Mouse (Mus musculus) G1E (cell line): Measurements from ENCODE around the gene Rnf32. TPM values are rescaled to one million over a fixed set of nuclear protein-coding genes. Genes with fewer than 3 reads are reported as not detected.

ENCODE experiments used
- ATAC-seq: 2 replicates; pipeline ENCODE4 v1.8.0; 2016; ENCODE audit warnings: mild to moderate bottlenecking; ENCODE audit not compliant: insufficient number of reproducible peaks, poor library complexity, low FRiP score, severe bottlenecking; ENCODE audit errors: extremely low read depth
- DNase-seq: peaks from one replicate; pipeline ENCODE4 v3.0.0; 2012; ENCODE audit warnings: low spot score
- H3K27me3 ChIP-seq: 2 replicates; pipeline ENCODE4 v1.6.1; 2012; ENCODE audit warnings: mild to moderate bottlenecking, low read length, inconsistent platforms; ENCODE audit not compliant: insufficient read depth
- H3K36me3 ChIP-seq: replicated peaks from 2 replicates; pipeline ENCODE3; 2012; ENCODE audit warnings: mild to moderate bottlenecking, inconsistent platforms
- H3K4me1 ChIP-seq: 2 replicates; pipeline ENCODE4 v1.6.1; 2012; ENCODE audit warnings: low read depth, low read length, inconsistent platforms, mixed read lengths; ENCODE audit not compliant: insufficient read depth
- H3K4me3 ChIP-seq: 2 replicates; pipeline ENCODE4 v1.5.1; 2012; ENCODE audit warnings: low read depth, mild to moderate bottlenecking, inconsistent platforms, low read length, moderate library complexity, mixed read lengths
- H3K9me3 ChIP-seq: replicated peaks from 2 replicates; pipeline ENCODE4 v1.6.1; 2012; ENCODE audit warnings: inconsistent platforms
- CTCF ChIP-seq: IDR thresholded peaks from 2 replicates; pipeline ENCODE4 v1.5.1; 2012; ENCODE audit warnings: low read depth, low read length, inconsistent platforms, mixed read lengths
- GATA1 ChIP-seq: IDR thresholded peaks from 2 replicates; pipeline ENCODE4 v1.6.1; 2012; ENCODE audit warnings: borderline replicate concordance, low read length, inconsistent platforms, mixed read lengths
- GATA2 ChIP-seq: IDR thresholded peaks from 2 replicates; pipeline ENCODE4 v1.6.1; 2012; ENCODE audit warnings: low read depth, low read length, inconsistent platforms, borderline replicate concordance
- POLR2AphosphoS5 ChIP-seq: IDR thresholded peaks from 2 replicates; pipeline ENCODE4 v1.6.1; 2012; ENCODE audit warnings: low read depth, low read length, inconsistent platforms; ENCODE audit not compliant: insufficient replicate concordance
- TAL1 ChIP-seq: conservative IDR thresholded peaks from 2 replicates; pipeline ENCODE4 v1.6.1; 2012; ENCODE audit warnings: low read depth, low read length, inconsistent platforms, mixed read lengths
- polyA plus RNA-seq: library from polyadenylated mRNA; stranded (reverse); fragments of >175 nt; gene quantifications from 2 replicates; pipeline ENCODE4 v1.2.3, GENCODE M21; 2012
- total RNA-seq, 2 experiments: library from RNA; stranded (forward) in 1 of 2; stranded (reverse) in 1 of 2; fragments of 200-1000 nt in 1 of 2; fragments of >200 nt in 1 of 2; fragmentation: Nextera tagmentation in 1 of 2; gene quantifications; 2 replicates each; pipeline ENCODE4 v1.2.3; 2014 to 2017

Gene Rnf32
- total and polyA plus RNA-seq, 3 experiments, result 0.15 to 0.55 (median 0.45) TPM

GRCm38 (mm10) chr5:29205690-29206089, 9.9 kb downstream of the Rnf32 start:
- no peak for DNase-seq
- TF ChIP-seq GATA1 (no peak), GATA2 (no peak), CTCF (no peak), TAL1 (no peak), POLR2AphosphoS5 (no peak)

GRCm38 (mm10) chr5:29211980-29212555, 16.3 kb downstream of the Rnf32 start:
- no peak for ATAC-seq
- no peaks in the 10 kb centered on the region for H3K36me3 ChIP-seq
- DNase-seq, result no peak
- H3K9me3 ChIP-seq, result no peaks in the 10 kb centered on the region
- no peaks in the 10 kb centered on the region; the same call in 1 of the 2 replicates for H3K27me3 ChIP-seq
- no peak for TF ChIP-seq POLR2AphosphoS5
- TF ChIP-seq GATA1, result no peak
- no peak for TF ChIP-seq TAL1
- no peak for TF ChIP-seq GATA2
- TF ChIP-seq CTCF, result no peak
- H3K4me1 ChIP-seq, result no peaks in the 10 kb centered on the region
- no peak overlapping the region for H3K4me3 ChIP-seq

More at GRCm38 (mm10) chr5:29205690-29206089, 9.9 kb downstream of the Rnf32 start:
- no peaks in the 10 kb centered on the region for H3K9me3 ChIP-seq
- H3K4me3 ChIP-seq, result no peak overlapping the region
- no peaks in the 10 kb centered on the region for H3K36me3 ChIP-seq
- no peaks in the 10 kb centered on the region for H3K4me1 ChIP-seq
- no peak for ATAC-seq
- no peaks in the 10 kb centered on the region for H3K27me3 ChIP-seq

- TF ChIP-seq GATA1 (no peak), GATA2 (no peak), TAL1 (no peak), CTCF (no peak)
- ATAC-seq, result no peak
Observed at GRCm38 (mm10) chr5:29217997-29218396, 22.2 kb downstream of the Rnf32 start.

GRCm38 (mm10) chr5:29224089-29224488, 28.3 kb downstream of the Rnf32 start:
- ATAC-seq, result no peak
- no peaks in the 10 kb centered on the region for H3K4me1 ChIP-seq
- no peak for TF ChIP-seq CTCF
- no peak for TF ChIP-seq POLR2AphosphoS5
- TF ChIP-seq GATA2, result no peak
- TF ChIP-seq TAL1, result no peak
- TF ChIP-seq GATA1, result no peak
- no peak overlapping the region for H3K4me3 ChIP-seq
- no peaks in the 10 kb centered on the region for H3K9me3 ChIP-seq
- H3K27me3 ChIP-seq, result no peaks in the 10 kb centered on the region
- no peak for DNase-seq
- peaks cover 2% of the 10 kb centered on the region for H3K36me3 ChIP-seq

More at GRCm38 (mm10) chr5:29217997-29218396, 22.2 kb downstream of the Rnf32 start:
- H3K27me3 ChIP-seq, result no peaks in the 10 kb centered on the region
- no peaks in the 10 kb centered on the region for H3K9me3 ChIP-seq
- H3K36me3 ChIP-seq, result no peaks in the 10 kb centered on the region
- peaks cover 7% of the 10 kb centered on the region; the same call in 1 of the 2 replicates for H3K4me1 ChIP-seq
- DNase-seq, result no peak
- no peak overlapping the region for H3K4me3 ChIP-seq

- TF ChIP-seq GATA1 (no peak), GATA2 (no peak), CTCF (no peak), TAL1 (no peak), POLR2AphosphoS5 (no peak)
- H3K4me1 ChIP-seq, result no peaks in the 10 kb centered on the region
- H3K27me3 ChIP-seq, result no peaks in the 10 kb centered on the region
- H3K36me3 ChIP-seq, result peaks cover 16% of the 10 kb centered on the region
- ATAC-seq (no peak), DNase-seq (no peak)
- H3K4me3 ChIP-seq, result no peak overlapping the region
- H3K9me3 ChIP-seq, result no peaks in the 10 kb centered on the region
Observed at GRCm38 (mm10) chr5:29230481-29230880, 34.7 kb downstream of the Rnf32 start.

GRCm38 (mm10) chr5:29238379-29238778, 42.6 kb downstream of the Rnf32 start:
- H3K4me1 ChIP-seq, result no peaks in the 10 kb centered on the region
- TF ChIP-seq GATA1 (no peak), TAL1 (no peak), GATA2 (no peak), POLR2AphosphoS5 (no peak), CTCF (no peak)
- H3K4me3 ChIP-seq, result no peak overlapping the region
- DNase-seq (no peak), ATAC-seq (no peak)
- no peaks in the 10 kb centered on the region for H3K9me3 ChIP-seq
- peaks cover 2% of the 10 kb centered on the region for H3K36me3 ChIP-seq
- H3K27me3 ChIP-seq, result no peaks in the 10 kb centered on the region

GRCm38 (mm10) chr5:29244769-29245168, 49.0 kb downstream of the Rnf32 start:
- Histone ChIP-seq H3K27me3 (no peaks in the 10 kb centered on the region), H3K4me1 (no peaks in the 10 kb centered on the region), H3K9me3 (no peaks in the 10 kb centered on the region), H3K4me3 (no peak overlapping the region), H3K36me3 (no peaks in the 10 kb centered on the region)
- TF ChIP-seq POLR2AphosphoS5 (no peak), TAL1 (no peak), GATA2 (no peak), CTCF (no peak), GATA1 (no peak)
- DNase-seq, result no peak
- no peak for ATAC-seq
